Mouse (Mus musculus) stomach, embryonic 15.5 days (tissue): ENCODE measurements around the gene Sez6l2. TPM values are rescaled to one million over a fixed set of nuclear protein-coding genes. Genes with fewer than 3 reads are reported as not detected.

Source experiments
- ATAC-seq: fragments of 200-750 bp; cut with Nextera tagmentation; 2 replicates; pipeline ENCODE4 v1.8.0; 2017; ENCODE audit warnings: low read depth, moderate number of reproducible peaks, moderate TSS enrichment; ENCODE audit not compliant: insufficient read depth, low FRiP score
- H3K27ac ChIP-seq: fragments of 300-500 bp; sonication (generic); 2 replicates; pipeline ENCODE4 v1.5.1; 2015; ENCODE audit warnings: mild to moderate bottlenecking, inconsistent platforms
- H3K27me3 ChIP-seq: fragments of 300-500 bp; sonication (generic); replicated peaks from 2 replicates; pipeline ENCODE4 v1.6.1; 2015; ENCODE audit warnings: inconsistent platforms
- H3K36me3 ChIP-seq: fragments of 300-500 bp; sonication (generic); 2 replicates; pipeline ENCODE4 v1.6.1; 2015; ENCODE audit warnings: inconsistent platforms
- H3K4me1 ChIP-seq: fragments of 300-500 bp; sonication (generic); 2 replicates; pipeline ENCODE4 v1.6.1; 2015; ENCODE audit warnings: inconsistent platforms
- H3K4me2 ChIP-seq: fragments of 300-500 bp; sonication (generic); 2 replicates; pipeline ENCODE4 v1.6.1; 2015; ENCODE audit warnings: mild to moderate bottlenecking, inconsistent platforms
- H3K4me3 ChIP-seq: fragments of 300-500 bp; sonication (generic); replicated peaks from 2 replicates; pipeline ENCODE4 v1.5.1; 2015; ENCODE audit warnings: inconsistent platforms
- H3K9ac ChIP-seq: fragments of 300-500 bp; sonication (generic); 2 replicates; pipeline ENCODE4 v1.6.1; 2015; ENCODE audit warnings: inconsistent platforms
- H3K9me3 ChIP-seq: fragments of 300-500 bp; sonication (generic); 2 replicates; pipeline ENCODE4 v1.6.1; 2016; ENCODE audit warnings: inconsistent platforms
- WGBS: fragments of 180-500 bp; shearing (Covaris S2); methylation state at CpG from one replicate; pipeline ENCODE4 v1.1.7; 2015; 5-methylcytosine and 5-hydroxymethylcytosine counted together
- polyA plus RNA-seq: library from polyadenylated mRNA; unstranded; fragments of >200 nt; fragmentation: Nextera tagmentation; extraction: Ambion mirVana; gene quantifications from 2 replicates; pipeline ENCODE4 v1.2.1, GENCODE M21; 2015

Sez6l2 gene
- polyA plus RNA-seq, 1 experiment from 2014 or later: 1.5 TPM

- 81% methylated on average over 4 of the region's 4 CpGs for WGBS
- H3K9ac ChIP-seq: no peak overlapping the region
- no peak overlapping the region for H3K27ac ChIP-seq
- no peaks in the 10 kb centered on the region for H3K4me1 ChIP-seq
- H3K36me3 ChIP-seq: no peaks in the 10 kb centered on the region
- peaks cover 18% of the 10 kb centered on the region; the same call in 1 of the 2 replicates for H3K27me3 ChIP-seq
- no peak overlapping the region for H3K4me2 ChIP-seq
- H3K9me3 ChIP-seq: no peaks in the 10 kb centered on the region
- no peak for ATAC-seq
- no peak overlapping the region for H3K4me3 ChIP-seq
Observed at GRCm38 (mm10) chr7:126961965-126962364, 11.6 kb downstream of the Sez6l2 start.

DNA sequence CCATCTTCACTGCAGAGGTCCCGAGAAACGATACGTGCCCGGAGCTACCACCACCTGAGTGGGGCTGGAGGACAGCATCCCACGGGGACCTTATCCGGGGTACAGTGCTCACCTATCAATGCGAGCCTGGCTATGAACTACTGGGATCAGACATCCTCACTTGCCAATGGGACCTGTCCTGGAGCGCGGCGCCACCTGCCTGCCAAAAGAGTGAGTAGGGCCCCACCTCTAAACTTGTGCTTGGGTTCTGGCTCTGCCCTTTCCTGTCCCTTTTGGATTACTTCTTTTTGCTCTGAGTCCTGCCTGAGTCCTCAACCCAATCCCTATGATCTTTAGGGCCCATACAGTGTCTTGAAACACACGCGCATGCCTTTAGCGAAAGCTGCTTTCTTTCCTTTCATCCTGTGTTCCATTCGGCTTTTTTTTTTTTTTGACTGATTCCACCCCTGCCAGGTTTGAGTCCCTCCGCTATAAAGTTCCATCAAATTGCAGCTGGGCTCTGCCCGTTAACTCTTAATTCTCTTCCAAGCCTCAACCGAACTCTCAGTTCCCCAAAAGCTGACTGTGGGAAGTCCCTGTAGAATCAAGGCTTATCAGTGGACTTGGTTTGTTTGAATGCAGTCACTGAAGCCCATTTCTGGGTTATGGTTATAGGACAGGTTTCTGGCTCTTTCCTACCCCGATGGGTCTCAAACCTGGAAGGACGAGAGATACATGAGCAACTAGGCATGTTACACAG is 13.4 kb downstream of the Sez6l2 start:
- Histone ChIP-seq H3K27ac (no peak overlapping the region), H3K9me3 (no peaks in the 10 kb centered on the region), H3K9ac (no peak overlapping the region), H3K27me3 (peaks cover 18% of the 10 kb centered on the region; the same call in 1 of the 2 replicates), H3K36me3 (no peaks in the 10 kb centered on the region), H3K4me2 (no peak overlapping the region), H3K4me3 (no peak overlapping the region), H3K4me1 (no peaks in the 10 kb centered on the region)
- WGBS: 30% methylated on average over 19 of the region's 19 CpGs
- no peak for ATAC-seq

- Histone ChIP-seq H3K4me1 (no peaks in the 10 kb centered on the region), H3K9ac (no peak overlapping the region), H3K36me3 (no peaks in the 10 kb centered on the region), H3K4me3 (no peak overlapping the region), H3K4me2 (no peak overlapping the region), H3K27ac (no peak overlapping the region), H3K9me3 (no peaks in the 10 kb centered on the region), H3K27me3 (peaks cover 18% of the 10 kb centered on the region; the same call in 1 of the 2 replicates)
- ATAC-seq: no peak
- 43% methylated on average over 3 of the region's 3 CpGs for WGBS
Observed at GRCm38 (mm10) chr7:126965568-126965967, 15.2 kb downstream of the Sez6l2 start.

DNA sequence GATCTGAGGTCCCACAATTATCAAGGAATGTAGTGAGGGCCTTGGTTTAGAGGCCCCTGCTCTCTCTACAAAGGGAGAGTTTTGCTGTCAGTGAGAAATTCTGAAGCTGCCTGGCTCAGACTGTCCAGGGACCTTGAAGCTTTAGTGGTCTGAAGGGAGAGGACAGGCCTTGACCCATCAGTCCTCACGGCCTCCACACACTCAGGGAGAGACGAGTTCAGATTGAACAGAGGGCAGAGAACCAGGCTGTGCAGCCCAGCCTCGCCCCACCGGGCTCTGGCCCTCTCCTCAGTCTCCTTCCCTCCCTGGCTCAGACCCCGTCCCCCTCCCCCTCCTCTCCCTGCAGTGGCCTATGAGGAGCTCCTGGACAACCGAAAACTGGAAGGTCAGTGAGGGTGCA is 17.0 kb downstream of the Sez6l2 start:
- H3K27ac ChIP-seq: no peak overlapping the region
- H3K4me3 ChIP-seq: no peak overlapping the region
- peaks cover 16% of the 10 kb centered on the region; the same call in 1 of the 2 replicates for H3K27me3 ChIP-seq
- no peak overlapping the region for H3K4me2 ChIP-seq
- WGBS: 69% methylated on average over 6 of the region's 6 CpGs
- ATAC-seq: 0 out of 2 replicates have a peak, but pooled peaks have one; percentile 14
- H3K9ac ChIP-seq: no peak overlapping the region
- H3K9me3 ChIP-seq: no peaks in the 10 kb centered on the region
- no peaks in the 10 kb centered on the region for H3K4me1 ChIP-seq
- no peaks in the 10 kb centered on the region for H3K36me3 ChIP-seq

DNA sequence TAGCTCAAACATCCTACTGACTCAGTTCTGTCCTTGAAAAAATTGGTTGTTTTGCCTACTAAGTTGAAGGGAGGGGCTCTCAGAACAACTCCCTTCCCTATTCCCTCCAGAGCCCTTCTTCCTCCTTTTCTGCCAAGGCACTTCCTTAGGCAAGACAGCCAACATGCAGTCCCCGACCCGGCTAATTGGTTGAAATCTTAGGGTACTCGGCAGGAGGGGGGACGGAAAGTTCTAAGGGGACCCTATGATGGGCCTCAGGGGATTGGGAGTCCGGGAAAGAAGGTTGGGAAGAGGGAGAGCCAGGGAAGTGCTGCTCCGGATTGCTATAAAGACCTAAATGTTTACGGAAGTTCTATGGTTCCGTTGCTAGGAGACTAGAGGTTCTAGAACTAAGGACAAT is 25.1 kb downstream of the Sez6l2 start:
- Histone ChIP-seq H3K27me3 (no peaks in the 10 kb centered on the region), H3K4me1 (peaks cover 20% of the 10 kb centered on the region; the same call in 1 of the 2 replicates), H3K27ac (peak overlapping the region; percentile 98), H3K4me3 (peak overlapping the region; percentile 69), H3K4me2 (peak overlapping the region; percentile 75), H3K9ac (no peak overlapping the region), H3K9me3 (no peaks in the 10 kb centered on the region), H3K36me3 (peaks cover 22% of the 10 kb centered on the region)
- WGBS: 7% methylated on average over 8 of the region's 8 CpGs
- ATAC-seq: no peak

DNA sequence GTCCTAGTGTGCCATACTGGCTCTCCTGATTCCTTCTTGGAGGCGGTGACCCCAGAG is 25.4 kb downstream of the Sez6l2 start, which contains the start of gene Cdipt:
Gene Cdipt (plus strand): TSS at position 22 of the 57 bp plus-strand sequence.
- peaks cover 22% of the 10 kb centered on the region for H3K36me3 ChIP-seq
- WGBS: 0% methylated on average over 1 of the region's 1 CpGs
- H3K9ac ChIP-seq: peak within 1 kb of the TSS; percentile 93
- peaks cover 20% of the 10 kb centered on the region; the same call in 1 of the 2 replicates for H3K4me1 ChIP-seq
- ATAC-seq: no peak
- no peaks in the 10 kb centered on the region for H3K9me3 ChIP-seq
- H3K27ac ChIP-seq: peak within 1 kb of the TSS; percentile 98
- peak within 1 kb of the TSS; percentile 75 for H3K4me2 ChIP-seq
- H3K4me3 ChIP-seq: peak within 1 kb of the TSS; percentile 69
- H3K27me3 ChIP-seq: no peaks in the 10 kb centered on the region

DNA sequence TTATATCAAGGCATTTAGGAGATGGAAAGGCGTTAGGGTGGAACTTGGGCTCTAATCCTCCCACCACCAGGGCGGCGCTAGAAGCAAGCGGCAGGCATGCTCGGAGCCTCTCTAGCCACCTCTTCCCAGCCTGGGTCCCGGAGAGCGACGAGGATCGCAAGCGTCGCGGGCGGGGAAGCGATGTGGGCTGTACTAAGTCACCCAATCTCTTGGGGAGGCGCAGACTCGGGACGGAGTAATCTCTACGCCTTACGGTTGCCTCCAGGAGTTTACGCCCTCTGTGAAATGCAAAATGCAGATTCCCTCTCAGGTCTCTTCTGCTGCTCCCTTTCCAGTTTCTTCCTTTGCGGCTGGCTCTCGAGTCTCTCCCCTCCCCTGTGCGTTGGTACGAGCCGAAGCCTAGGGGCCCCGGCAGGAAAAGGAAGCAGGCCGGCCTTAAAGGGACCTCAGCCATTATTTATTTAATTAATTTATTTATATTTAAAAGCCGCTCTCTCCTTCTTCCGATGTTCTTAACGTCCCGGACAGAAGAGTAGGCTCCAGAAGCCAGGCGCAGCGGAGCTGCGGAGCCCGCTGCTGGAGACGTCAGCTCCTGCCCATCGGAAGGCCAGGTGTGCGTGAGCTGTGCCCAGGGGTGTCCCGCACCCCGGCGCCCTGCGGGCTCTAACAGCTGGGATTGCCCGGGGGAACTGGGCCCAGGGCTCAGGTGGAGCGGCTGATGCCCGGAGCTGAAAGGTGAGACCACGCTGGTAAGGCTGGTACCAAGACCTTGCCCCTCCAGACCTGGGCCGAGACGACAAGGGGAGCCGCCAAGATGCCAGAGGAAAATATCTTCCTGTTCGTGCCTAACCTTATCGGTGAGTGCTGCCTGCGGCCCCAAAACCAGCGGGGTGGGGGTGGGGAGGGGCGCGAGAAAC is 25.8 kb downstream of the Sez6l2 start, which contains the start of gene Cdiptos:
Gene Cdiptos (minus strand): TSS at position 149 of the 917 bp plus-strand sequence.
- Histone ChIP-seq H3K4me1 (peaks cover 20% of the 10 kb centered on the region; the same call in 1 of the 2 replicates), H3K27ac (peak within 1 kb of the TSS; percentile 98), H3K4me3 (peak within 1 kb of the TSS; percentile 69), H3K9ac (peak within 1 kb of the TSS; percentile 93), H3K27me3 (no peaks in the 10 kb centered on the region), H3K4me2 (peak within 1 kb of the TSS; percentile 75), H3K9me3 (no peaks in the 10 kb centered on the region), H3K36me3 (peaks cover 22% of the 10 kb centered on the region)
- WGBS: under 1% methylated on average over 55 of the region's 55 CpGs
- ATAC-seq: peak; percentile 95

GRCm38 (mm10) chr7:126976878-126977459 is 26.6 kb downstream of the Sez6l2 start:
- 18% methylated on average over 14 of the region's 14 CpGs for WGBS
- H3K36me3 ChIP-seq: peaks cover 22% of the 10 kb centered on the region
- H3K4me1 ChIP-seq: peaks cover 20% of the 10 kb centered on the region; the same call in 1 of the 2 replicates
- peak overlapping the region; percentile 75 for H3K4me2 ChIP-seq
- H3K27ac ChIP-seq: peak overlapping the region; percentile 98
- H3K9me3 ChIP-seq: no peaks in the 10 kb centered on the region
- H3K9ac ChIP-seq: peak overlapping the region; percentile 93
- no peak for ATAC-seq
- H3K27me3 ChIP-seq: no peaks in the 10 kb centered on the region
- H3K4me3 ChIP-seq: peak overlapping the region; percentile 69

GRCm38 (mm10) chr7:126978841-126979240 is 28.5 kb downstream of the Sez6l2 start:
- WGBS: 92% methylated on average over 6 of the region's 6 CpGs
- H3K27ac ChIP-seq: no peak overlapping the region

GRCm38 (mm10) chr7:126981601-126982000 is 31.2 kb downstream of the Sez6l2 start:
- peaks cover 12% of the 10 kb centered on the region; the same call in 1 of the 2 replicates for H3K4me1 ChIP-seq
- no peak overlapping the region for H3K4me2 ChIP-seq
- no peak for ATAC-seq
- H3K9ac ChIP-seq: no peak overlapping the region
- H3K4me3 ChIP-seq: no peak overlapping the region
- no peak overlapping the region for H3K27ac ChIP-seq
- no peaks in the 10 kb centered on the region for H3K9me3 ChIP-seq
- peaks cover 22% of the 10 kb centered on the region for H3K36me3 ChIP-seq
- no peaks in the 10 kb centered on the region for H3K27me3 ChIP-seq
- 83% methylated on average over 2 of the region's 2 CpGs for WGBS

More at GRCm38 (mm10) chr7:126978841-126979240, 28.5 kb downstream of the Sez6l2 start:
- H3K9me3 ChIP-seq: no peaks in the 10 kb centered on the region
- no peak overlapping the region for H3K4me3 ChIP-seq
- peaks cover 20% of the 10 kb centered on the region; the same call in 1 of the 2 replicates for H3K4me1 ChIP-seq
- peaks cover 22% of the 10 kb centered on the region for H3K36me3 ChIP-seq
- H3K9ac ChIP-seq: no peak overlapping the region
- H3K27me3 ChIP-seq: no peaks in the 10 kb centered on the region
- no peak overlapping the region for H3K4me2 ChIP-seq
- no peak for ATAC-seq

DNA sequence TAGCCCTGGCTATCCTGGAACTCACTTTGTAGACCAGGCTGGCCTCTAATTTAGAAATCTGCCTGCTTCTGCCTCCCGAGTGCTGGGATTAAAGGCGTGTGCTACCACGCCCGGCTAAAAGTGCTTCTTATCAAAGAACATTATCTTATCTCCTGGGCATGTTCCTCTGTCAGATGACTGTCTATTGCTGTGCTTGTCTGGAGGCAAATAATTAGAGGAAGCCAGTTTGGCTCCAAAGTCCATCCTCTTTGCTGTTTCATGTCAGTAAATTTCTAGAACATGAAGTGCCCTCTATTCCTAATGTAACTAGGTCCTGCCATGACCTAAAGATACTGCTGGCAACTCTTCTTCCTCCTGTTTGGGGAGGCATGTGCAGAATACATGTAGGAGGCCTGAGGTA is 31.7 kb downstream of the Sez6l2 start:
- no peak overlapping the region for H3K4me2 ChIP-seq
- H3K9me3 ChIP-seq: no peaks in the 10 kb centered on the region
- H3K9ac ChIP-seq: no peak overlapping the region
- peaks cover 22% of the 10 kb centered on the region for H3K36me3 ChIP-seq
- H3K27me3 ChIP-seq: no peaks in the 10 kb centered on the region
- H3K4me3 ChIP-seq: no peak overlapping the region
- peaks cover 11% of the 10 kb centered on the region; the same call in 1 of the 2 replicates for H3K4me1 ChIP-seq
- ATAC-seq: no peak
- H3K27ac ChIP-seq: no peak overlapping the region
- 78% methylated on average over 4 of the region's 4 CpGs for WGBS
